Mouse (Mus musculus): ENCODE measurements at regions not wholly inside any gene's neighbourhood (a gene's known extent, or its start where the extent isn't known, plus 50 kb on each side); places are given as distances from the start of the nearest gene placed in this dataset.

DNA sequence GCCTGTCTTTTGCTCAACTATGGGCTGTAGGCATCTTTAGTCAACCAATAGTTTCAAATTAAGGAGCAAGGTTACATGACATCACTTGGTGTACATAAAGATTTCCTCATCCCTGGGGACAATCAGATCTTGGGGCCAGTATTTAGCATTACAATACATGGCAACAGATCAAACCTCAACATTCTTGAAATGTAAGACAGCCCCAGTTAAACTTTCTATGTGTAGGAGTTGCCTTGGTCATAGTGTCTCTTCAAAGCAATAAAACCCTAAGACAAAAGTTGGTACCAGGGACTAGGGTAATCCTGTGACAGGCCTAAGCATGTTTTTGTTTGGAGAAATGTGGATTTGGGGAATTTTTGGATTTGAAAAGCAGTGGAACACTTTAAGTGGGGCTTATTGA lies 338.3 kb downstream of the Lpin1 start:
- ATAC-seq (replicated peaks; ENCODE audit: poor library complexity, severe bottlenecking), result no peak

DNA sequence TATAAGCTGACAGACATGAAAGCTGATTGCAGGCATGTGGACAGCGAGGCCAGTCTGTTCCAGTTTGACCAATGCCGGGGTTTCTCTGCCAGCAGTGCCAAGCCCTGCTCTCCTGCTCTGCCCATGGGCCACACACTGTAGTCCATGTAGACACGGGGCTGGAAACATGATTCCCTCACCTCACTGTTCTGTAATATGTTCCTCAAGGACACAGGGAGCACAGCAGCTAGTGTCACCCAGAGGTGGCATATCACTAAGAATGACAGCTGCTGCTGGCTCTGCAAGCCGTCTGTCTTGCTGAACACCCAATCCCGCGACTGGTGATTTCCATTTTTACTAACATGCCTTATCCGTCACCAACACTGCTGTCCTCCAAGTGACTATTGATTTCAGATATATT lies 339.9 kb downstream of the Lpin1 start:
- no peak for ATAC-seq (replicated peaks; ENCODE audit: poor library complexity, severe bottlenecking)

DNA sequence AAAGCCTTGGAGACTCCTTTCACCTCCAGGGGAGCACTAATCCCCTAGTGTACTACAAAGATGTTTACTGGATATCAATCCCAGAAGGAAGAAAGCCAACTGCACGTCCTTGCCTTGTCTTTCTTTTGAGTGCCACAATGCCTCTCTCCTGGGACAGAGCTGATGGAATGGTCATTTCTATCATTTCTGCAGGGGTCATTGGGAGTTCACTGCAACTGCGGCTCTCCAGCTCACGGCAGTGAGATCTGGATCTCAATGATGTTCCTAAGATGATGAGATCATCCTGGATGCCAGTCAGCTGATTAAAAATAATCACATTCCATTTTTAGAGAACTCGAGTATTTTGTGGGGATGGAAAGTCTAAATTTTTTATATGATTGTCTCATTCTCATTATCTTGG lies 341.1 kb downstream of the Lpin1 start:
- no peak for ATAC-seq (replicated peaks; ENCODE audit: poor library complexity, severe bottlenecking)

DNA sequence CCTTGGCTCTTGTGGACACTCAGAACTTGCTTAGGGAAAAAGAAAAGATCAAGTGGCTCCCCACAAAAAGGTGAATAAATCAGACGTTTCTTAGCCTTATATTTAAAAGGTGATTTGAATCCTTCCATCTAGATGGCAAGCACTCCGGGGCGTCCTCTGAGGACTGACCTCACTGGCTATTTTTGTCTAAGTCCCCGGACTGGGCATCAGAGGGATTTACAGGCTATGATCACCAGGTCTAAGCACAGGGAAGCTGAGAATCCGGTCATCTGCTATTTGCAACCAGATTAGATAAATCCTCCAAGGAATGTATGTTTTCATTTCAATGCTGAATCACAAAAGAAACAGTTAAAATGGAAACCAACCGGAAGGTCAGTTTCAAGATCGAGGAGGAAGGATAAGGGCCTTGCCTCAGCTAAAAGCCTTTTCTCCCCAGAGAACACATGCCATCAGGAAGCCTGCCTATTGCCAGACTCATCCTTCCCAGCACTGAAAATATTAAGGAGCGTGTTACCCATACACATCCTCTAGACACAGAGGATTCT lies 342.1 kb downstream of the Lpin1 start:
- no peak for ATAC-seq (replicated peaks; ENCODE audit: poor library complexity, severe bottlenecking)

DNA sequence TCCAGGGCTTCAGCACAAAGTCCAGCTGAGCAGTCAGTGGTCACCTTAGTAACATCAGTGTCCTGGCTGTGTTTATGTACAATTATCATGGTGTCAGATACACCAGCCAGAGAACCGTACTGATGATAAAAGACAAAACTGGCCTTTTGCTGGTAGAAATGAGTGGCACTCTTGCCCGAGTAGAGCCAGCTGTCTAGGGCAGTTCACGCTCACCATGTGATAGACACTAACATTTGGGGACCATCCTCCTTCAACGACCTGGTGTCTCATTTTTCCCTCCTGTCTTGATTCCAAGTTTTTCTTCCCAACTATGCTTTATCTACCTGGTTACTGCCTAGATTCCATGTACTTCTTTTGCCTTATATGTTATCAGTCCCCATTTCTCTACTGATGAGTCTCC lies 349.3 kb downstream of the Lpin1 start:
- no peak for ATAC-seq (replicated peaks; ENCODE audit: poor library complexity, severe bottlenecking)

DNA sequence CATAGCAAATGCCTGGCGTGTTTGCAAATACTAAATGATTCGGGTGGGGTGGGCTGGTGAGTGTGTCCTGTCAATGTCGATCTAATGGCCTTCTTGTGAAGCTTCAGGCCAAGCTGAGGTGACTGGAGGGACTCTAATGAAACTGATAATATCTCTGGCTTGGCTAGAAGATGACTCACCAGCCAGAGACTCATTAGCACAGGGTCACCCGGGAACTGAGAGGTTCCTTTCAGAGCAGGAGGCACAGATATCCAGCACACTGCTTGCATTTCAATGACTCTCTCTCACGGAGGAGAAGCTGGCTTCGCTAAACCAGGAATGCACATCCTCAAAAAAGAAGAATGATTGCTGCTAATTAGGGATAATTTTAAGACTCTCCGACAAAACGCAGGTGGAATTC lies 349.8 kb downstream of the Lpin1 start:
- ATAC-seq (replicated peaks; ENCODE audit: poor library complexity, severe bottlenecking), result no peak

DNA sequence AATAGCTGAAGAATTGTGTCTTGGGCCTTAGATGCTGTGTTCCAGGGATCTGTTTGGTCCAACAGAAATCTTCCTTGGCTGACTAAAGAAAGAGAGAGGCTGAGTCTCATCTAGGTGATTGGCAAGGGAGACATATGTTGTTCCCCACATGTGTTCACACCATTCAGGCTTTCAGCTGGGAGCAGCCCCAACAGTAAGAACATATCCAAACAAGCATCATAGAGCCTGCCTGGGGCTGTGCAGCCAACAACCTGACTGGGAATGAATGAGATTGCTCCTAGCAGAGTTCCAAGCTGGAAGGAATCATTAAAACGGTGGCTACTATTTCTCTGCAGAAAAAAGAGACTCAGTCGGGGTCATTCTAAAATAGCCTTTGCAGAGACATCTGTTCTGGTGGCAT lies 350.3 kb downstream of the Lpin1 start:
- no peak for ATAC-seq (replicated peaks; ENCODE audit: poor library complexity, severe bottlenecking)

DNA sequence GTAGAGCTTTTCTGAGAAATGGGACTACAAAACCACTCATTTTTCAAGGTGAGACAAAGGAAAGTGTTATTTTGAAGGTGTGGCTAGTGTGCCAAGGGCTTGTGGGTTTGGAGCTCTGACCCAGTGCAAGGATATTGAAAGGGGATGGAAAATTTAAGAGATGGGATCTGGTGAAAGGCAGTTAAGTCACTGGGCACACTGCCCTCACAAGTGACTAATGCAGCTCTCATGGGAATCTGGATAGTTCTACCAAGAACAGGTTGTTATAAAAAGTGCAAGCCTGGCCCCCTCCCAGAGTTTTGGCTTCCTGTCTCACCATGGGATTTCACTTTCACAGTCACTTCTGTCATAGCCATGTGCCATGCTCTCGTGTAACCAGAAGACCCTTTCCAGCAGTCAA lies 360.1 kb downstream of the Lpin1 start:
- ATAC-seq (replicated peaks; ENCODE audit: poor library complexity, severe bottlenecking), result no peak

DNA sequence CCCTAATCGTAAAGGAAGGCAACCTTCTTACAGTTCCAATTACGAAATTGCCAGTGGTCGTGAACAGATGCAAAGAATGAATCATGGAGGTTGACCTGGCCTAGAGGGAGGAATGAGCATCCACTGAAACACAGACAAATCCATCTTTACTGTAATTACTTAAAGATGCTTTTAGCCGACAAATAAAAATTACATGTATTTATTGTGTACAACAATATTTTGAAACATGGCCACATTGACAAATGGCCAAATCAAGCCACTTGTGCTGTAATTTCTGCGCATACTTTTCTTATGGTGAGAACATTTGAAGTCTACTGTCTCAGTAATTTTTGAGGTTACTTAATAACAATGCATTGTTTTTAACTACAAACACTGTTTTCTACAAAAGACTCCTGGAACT lies 360.7 kb downstream of the Lpin1 start:
- ATAC-seq (replicated peaks; ENCODE audit: poor library complexity, severe bottlenecking), result no peak

DNA sequence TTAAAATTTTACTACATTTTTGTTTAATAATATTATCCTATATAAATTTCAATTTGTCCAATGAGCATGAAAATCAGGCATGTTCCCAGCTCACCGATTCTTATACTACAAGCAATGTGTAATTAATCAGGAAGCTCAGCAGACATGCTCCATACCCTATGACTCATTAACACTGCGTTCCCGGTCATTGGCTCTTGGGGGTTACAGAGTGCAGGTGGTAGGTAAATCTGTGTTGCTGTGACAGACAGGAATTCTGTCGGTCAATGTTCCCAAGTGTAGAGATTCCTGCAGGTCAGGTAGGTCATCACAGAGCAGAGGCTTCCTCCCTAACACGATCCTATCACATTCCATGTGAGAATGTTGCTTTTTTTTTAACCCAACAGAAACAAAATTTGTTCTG lies 371.0 kb downstream of the Lpin1 start:
- ATAC-seq (replicated peaks; ENCODE audit: poor library complexity, severe bottlenecking), result no peak

DNA sequence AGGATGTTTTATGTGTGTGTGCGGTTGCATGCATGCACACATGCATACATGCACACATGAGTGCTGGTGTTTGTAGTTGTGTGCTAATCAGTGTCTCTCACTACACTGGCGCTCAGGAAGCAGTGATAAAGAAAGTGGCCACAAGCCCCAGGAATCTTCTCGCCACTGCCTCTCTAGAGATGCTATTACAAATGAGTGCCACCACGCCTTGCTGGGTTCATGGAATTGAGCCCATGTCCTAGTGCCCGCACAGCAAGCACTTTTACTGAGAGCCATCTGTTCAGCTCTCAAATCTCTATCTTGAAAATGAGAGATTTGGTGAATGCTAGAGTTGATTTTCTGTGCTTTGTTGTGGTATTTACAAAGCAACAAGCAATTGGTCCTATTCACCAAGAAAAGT lies 373.3 kb downstream of the Lpin1 start:
- ATAC-seq (replicated peaks; ENCODE audit: poor library complexity, severe bottlenecking), result no peak

DNA sequence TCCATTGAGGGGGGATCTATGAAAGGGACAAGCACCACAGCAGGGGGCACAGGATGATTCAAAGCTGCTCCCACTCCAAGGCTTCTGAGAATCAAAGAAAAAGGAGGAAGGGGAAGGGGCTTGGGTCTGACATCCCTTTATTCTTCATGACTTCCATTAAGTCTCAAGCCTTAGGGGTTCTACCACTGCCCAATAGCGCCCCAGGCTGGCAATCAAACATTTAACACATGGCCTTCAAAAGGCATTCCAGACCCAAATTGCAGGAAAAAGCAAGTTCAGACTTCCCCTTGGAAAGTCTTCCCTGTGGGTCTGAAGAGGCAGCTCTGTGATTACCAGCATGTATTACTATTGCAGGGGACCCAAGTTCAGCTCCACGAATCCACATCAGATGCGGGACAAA lies 377.2 kb downstream of the Lpin1 start:
- no peak for ATAC-seq (replicated peaks; ENCODE audit: poor library complexity, severe bottlenecking)

DNA sequence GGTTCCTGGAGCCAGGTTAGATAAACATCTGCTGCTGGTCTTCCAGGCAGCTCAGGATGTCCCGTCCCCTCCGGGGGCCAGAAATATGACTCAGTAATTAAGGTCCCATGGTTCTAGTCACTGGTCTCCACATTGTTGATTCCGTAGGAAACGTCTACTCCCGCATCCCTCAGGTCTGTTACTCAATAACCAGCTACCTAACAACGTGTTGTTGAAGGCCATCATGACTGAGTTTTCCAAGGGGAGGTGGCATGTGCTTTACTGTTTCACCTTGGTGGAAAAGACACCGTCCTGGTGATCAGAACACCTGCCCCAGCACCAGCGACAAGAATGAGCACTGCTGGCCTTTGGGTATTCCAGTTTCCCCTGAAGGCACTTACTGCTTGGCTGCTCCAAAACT lies 377.9 kb downstream of the Lpin1 start:
- ATAC-seq (replicated peaks; ENCODE audit: poor library complexity, severe bottlenecking), result no peak

DNA sequence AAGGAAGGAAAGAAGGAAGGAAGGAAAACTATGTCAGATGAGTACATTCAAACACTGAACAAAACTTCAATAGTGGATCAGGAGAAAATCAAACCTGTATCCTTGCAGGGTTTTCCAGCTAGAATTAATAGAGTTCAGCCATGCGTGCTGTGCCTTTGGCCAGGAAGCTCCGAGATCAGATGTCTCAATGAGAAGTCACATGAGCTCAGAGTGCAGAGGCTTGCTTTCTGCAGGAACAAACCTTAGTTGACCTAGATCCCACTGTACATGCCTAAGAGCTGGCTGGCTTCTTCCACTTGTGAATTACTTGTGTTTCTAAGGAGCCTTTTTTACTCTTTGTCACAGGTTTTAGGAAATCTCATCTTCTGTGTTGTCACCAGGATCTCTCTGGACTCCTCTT lies 378.7 kb downstream of the Lpin1 start:
- ATAC-seq (replicated peaks; ENCODE audit: poor library complexity, severe bottlenecking), result no peak

DNA sequence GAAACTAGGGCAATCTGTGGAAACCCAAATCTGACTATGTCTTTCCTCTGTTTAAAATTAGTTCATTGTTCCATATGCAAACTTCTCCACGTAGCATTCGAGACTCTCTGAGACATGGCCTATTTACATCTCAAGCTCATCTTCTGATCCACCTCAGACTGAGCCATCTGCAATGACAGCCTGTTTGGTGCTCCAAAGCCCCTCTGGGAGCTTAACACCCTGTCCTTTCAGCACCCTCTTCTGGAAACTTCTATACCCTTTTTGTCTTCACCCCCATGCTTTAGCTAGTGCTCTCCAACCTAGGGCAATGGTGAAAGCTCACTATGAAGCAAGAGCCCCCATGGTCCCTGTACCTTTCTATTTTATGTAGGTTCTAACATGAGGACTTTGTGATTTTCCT lies 379.7 kb downstream of the Lpin1 start:
- no peak; the same call in 1 of the 2 replicates for ATAC-seq (replicated peaks; ENCODE audit: poor library complexity, severe bottlenecking)

DNA sequence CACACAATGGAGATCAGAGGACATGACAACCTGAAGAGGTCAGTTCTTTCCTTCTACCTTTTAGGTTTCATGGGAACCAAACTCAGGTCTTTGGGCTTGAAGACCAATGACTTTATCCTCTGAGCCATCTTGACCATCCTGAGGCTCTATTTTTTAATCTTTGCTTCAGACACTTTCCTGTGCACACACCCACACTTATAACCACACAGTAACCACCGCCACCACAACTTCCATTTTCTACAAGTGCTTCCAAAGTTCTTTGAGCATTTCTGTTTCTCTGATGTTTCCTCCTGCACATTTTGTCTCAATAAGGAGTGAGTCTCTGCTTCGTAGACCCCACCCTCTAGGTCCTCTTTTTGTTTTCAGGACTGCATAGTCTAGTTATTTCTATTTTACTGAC lies 385.3 kb downstream of the Lpin1 start:
- peak; percentile 35 for ATAC-seq (replicated peaks; ENCODE audit: poor library complexity, severe bottlenecking)

DNA sequence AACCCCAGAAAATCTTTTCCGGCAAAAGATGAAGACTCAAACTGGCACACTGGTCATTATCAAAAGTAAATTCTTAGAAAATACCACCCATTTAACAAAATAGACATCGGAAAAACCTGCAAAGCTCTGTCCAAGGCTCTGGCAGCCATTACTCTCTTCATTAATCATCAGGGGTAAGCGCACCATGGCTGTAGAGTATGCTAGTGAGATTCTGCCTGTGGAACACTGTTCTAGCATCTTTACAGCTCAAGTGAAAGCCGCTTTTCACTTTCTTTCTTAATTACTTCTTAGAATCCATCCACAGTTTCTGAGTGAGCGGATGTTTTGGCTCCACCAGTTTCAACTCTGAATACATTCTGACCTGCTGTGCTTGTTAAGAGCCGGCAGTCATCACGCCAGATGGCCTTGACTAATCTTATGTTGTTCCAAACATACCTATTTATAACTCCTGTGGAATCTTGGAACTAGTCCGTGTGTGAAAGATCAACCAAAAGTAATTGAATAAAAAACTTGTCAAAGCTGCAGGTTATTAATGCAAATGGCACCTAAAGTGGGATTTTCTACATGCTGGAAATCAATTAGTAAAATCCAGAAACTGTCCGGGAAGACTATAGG lies 387.8 kb downstream of the Lpin1 start:
- ATAC-seq (replicated peaks; ENCODE audit: poor library complexity, severe bottlenecking), result no peak

DNA sequence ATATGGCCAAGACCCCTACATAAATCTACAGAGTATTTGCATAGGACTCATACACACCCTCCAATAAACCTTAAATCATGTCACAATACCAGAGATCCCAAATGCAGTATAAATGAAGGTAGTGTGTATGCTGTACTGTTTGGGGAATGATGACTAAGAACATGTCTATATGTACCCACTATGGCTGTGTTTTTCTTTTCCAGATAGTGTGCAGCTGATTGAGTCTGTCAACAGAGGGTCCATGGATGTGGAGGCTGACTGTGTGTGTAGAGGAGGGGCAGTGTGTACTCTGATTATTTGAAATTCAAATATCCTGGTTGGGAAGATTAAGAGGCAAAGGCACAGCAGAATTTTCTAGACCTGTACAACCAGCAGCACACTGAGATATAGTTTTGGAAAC lies 388.6 kb downstream of the Lpin1 start:
- no peak for ATAC-seq (replicated peaks; ENCODE audit: poor library complexity, severe bottlenecking)

DNA sequence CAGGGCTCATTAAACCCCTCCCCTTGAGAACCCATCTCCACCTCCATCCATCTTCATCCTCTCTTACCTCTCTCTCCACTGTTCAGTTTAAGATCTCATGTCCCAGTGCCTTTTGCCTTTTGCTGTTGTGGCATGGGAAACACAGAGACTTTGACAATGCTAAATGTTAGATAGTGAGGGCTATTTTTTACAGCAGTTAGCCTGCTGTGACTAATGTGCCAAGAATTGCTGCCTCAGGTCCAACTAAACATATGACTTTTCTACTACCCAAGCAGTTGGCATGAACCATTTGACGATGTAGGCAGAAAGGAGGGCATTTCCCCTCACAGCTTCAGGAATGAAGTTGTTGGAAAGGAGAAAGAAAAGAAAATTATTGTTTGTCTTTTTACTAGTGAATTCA lies 389.6 kb downstream of the Lpin1 start:
- no peak for ATAC-seq (replicated peaks; ENCODE audit: poor library complexity, severe bottlenecking)

DNA sequence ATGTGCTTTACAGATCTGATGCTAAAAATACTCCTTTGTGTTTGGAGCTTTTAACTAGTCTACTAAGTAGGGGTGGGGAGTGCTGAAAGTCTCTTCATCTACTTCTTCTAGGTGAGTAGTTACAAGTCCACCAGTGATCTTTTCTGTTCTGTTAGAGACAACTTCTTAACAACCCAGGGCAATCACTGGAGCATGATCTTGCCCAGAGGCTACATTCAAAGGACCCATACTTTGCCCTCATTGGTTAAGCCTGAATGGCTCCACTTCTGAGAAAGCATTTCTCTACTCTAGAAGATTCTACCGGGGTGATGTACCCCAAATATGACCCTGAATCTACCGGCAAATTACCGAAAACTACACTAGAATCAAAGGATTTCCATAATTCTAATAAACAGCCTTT lies 390.2 kb downstream of the Lpin1 start:
- ATAC-seq (replicated peaks; ENCODE audit: poor library complexity, severe bottlenecking), result no peak

DNA sequence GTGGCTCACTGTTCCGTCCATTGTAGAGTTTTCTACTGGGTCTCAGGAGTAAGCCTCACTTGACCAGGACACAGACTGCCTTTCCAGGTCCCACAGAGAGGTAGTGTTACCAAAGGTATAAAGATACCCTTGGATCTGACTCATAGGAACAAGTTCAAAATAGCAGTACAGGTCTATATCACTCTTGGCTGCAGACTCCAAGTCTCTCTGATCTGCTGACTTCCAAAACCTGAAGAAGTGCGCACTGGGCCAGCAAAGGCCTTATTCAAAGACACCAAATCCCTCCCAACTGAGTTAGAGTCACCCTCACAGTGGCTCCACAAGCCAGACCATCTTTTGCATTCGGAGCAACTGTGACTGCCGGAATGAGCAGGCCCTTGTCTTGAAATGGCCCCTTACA lies 391.9 kb downstream of the Lpin1 start:
- no peak for ATAC-seq (replicated peaks; ENCODE audit: poor library complexity, severe bottlenecking)

DNA sequence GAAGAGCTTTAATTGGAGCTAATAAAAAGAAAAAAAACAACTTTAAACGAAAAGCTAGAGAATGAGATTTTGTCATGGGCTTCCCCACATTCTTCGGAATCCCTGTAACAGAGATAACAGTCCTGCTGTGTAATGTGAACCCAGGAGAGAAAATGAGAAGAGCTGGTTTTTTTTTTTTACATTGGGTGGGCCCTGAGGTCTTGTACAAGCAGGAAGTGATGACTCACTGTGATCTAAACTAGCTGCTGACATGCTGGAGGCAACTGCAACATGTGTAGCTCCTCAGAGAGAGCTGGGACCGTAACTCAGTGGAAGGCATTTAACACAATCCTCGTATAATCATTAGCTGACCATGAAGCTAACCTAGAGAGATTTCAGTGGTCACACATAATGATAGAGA lies 393.8 kb upstream of the Trib2 start:
- ATAC-seq (replicated peaks; ENCODE audit: poor library complexity, severe bottlenecking), result peak; percentile 95

DNA sequence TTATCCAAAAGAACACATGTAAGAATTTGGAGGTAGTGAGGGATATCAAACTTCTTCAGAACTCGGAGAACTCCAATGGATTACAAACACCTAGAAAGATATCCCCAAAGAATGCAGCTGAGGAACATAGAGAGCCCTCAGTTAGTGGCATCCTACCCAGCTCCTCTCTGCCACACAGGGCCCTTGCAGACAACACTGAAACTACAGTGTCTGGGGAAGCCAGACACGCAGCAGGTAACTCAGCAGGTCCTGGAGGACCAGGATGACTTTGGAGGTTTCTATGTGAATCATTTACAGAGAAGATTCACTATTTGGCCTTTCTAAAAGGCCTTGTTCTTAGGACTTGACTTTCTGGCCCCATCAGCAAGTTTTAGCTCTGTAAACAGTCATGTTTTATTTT lies 393.4 kb upstream of the Trib2 start:
- no peak for ATAC-seq (replicated peaks; ENCODE audit: poor library complexity, severe bottlenecking)
